Mouse (Mus musculus): ENCODE measurements at regions not wholly inside any gene's neighbourhood (a gene's known extent, or its start where the extent isn't known, plus 50 kb on each side); places are given as distances from the start of the nearest gene placed in this dataset.
A peak's percentile ranks its signal among the peaks of the same experiment; 100 is the strongest.

DNA sequence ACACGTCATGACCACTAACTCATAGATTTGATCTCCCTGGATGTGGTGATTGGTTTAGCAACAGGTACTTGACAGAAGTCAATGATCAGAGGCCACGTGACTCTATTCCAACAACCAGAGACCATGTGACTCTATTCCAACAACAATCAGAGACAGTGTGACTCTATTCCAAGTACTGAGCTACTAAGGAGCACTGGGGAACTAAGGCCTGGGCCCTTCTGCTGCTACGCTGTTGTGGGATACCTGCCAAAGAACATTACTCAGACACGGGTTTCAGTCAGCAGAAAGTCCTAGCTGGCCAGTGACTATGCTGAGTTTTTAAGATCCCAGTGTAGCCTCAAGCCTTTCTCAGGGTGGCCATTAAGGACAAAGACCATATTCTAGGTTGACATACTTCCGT is 66.3 kb upstream of the Smndc1 start:
- no peak overlapping the region for H3K9ac ChIP-seq (ENCODE audit: low read length)
- no peaks in the 10 kb centered on the region for H3K36me3 ChIP-seq (ENCODE audit: control insufficient read depth, insufficient read depth, low read length)
- H3K9me3 ChIP-seq (ENCODE audit: control insufficient read depth, low read length), result no peaks in the 10 kb centered on the region
- H3K27me3 ChIP-seq (ENCODE audit: control insufficient read depth, insufficient read depth, low read depth, low read length), result no peaks in the 10 kb centered on the region
- H3K27ac ChIP-seq (ENCODE audit: low read length), result no peak overlapping the region
- H3K4me3 ChIP-seq (ENCODE audit: low read length), result no peak overlapping the region
- ATAC-seq (ENCODE audit: low read depth), result no peak
- WGBS, result 72% methylated on average over 5 of the region's 5 CpGs
- H3K4me2 ChIP-seq (ENCODE audit: low read depth, low read length), result no peak overlapping the region
- peaks cover 22% of the 10 kb centered on the region for H3K4me1 ChIP-seq (replicated peaks; ENCODE audit: control insufficient read depth, insufficient read depth, low read length)

DNA sequence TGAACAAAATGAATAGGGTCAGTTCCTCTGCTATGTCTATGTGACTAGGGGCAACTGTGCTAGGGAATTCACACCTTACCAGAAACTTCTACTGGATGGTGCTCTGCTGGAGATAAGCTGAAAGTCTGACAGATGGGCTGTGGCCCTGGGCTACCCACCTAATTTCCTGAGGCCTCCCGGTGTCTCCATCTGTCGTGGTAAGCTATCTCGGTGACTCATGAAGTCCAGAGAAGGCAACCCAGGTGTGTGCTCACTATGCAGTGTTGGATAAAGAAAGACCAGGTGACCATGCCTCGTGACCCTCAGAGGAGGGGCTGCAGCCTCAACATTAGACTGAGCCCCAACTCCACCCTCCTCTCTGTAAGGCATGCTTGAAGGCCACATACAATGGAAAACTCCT is 64.2 kb upstream of the Smndc1 start:
- no peak for ATAC-seq (ENCODE audit: low read depth)
- Histone ChIP-seq H3K4me3 (ENCODE audit: low read length) (no peak overlapping the region), H3K4me2 (ENCODE audit: low read depth, low read length) (no peak overlapping the region), H3K4me1 (replicated peaks; ENCODE audit: control insufficient read depth, insufficient read depth, low read length) (peaks cover 27% of the 10 kb centered on the region), H3K27ac (ENCODE audit: low read length) (no peak overlapping the region), H3K27me3 (ENCODE audit: control insufficient read depth, insufficient read depth, low read depth, low read length) (no peaks in the 10 kb centered on the region), H3K36me3 (ENCODE audit: control insufficient read depth, insufficient read depth, low read length) (no peaks in the 10 kb centered on the region), H3K9me3 (ENCODE audit: control insufficient read depth, low read length) (no peaks in the 10 kb centered on the region), H3K9ac (ENCODE audit: low read length) (no peak overlapping the region)
- 85% methylated on average over 4 of the region's 4 CpGs for WGBS

DNA sequence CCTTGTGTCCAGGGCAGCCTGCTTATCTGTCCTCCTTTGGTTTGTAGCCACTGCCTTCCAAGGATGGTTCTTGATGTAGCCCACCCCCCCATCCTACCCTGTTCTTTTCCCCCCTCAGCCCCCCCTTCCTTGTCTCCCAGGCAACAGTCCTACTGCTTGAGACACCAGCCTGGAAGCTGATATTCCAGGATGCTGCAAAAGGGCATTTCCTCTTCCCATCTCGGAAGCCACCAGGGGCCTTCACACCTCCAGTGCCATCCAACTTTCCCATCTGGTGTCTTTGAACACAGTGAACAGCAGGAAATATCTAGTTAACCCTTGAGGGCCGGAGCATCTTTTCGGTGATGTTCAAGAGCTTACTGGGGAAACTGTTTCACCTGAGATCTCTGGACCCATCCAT is 63.7 kb upstream of the Smndc1 start:
- 66% methylated on average over 3 of the region's 3 CpGs for WGBS
- H3K9me3 ChIP-seq (ENCODE audit: control insufficient read depth, low read length), result no peaks in the 10 kb centered on the region
- no peaks in the 10 kb centered on the region for H3K27me3 ChIP-seq (ENCODE audit: control insufficient read depth, insufficient read depth, low read depth, low read length)
- no peaks in the 10 kb centered on the region for H3K36me3 ChIP-seq (ENCODE audit: control insufficient read depth, insufficient read depth, low read length)
- no peak overlapping the region for H3K9ac ChIP-seq (ENCODE audit: low read length)
- H3K4me1 ChIP-seq (replicated peaks; ENCODE audit: control insufficient read depth, insufficient read depth, low read length), result peaks cover 28% of the 10 kb centered on the region
- no peak overlapping the region for H3K27ac ChIP-seq (ENCODE audit: low read length)
- no peak overlapping the region for H3K4me2 ChIP-seq (ENCODE audit: low read depth, low read length)
- no peak overlapping the region for H3K4me3 ChIP-seq (ENCODE audit: low read length)
- ATAC-seq (ENCODE audit: low read depth), result no peak

DNA sequence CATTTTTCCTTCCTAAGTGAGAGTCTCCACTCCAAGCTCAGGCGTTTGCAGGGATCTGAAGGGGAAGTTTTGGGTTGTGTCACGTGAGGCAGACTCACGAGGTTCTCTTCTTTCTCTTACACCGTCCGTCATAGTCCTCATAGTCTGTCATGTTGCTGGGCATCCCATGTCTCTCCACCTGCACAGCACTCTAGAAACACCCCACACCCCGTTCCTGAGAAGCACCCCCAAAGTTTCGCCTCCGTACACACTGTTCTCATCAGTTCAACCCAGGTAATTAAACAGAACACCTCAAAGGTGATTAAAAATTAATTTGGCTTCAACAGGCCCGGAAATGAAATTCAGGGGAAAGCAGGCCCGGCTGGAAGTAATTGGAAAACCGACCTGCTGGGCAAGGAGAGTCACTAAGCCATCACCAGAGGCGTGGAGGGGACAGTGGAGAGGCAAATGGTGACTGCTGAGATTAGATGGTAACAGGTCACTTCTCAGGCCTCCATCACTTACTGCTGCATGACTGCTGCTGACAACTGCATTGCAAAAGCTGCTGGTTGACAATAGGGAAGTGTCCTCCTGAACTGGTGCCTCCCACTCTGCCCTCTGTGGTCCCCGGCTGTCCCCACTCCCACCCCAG is 63.1 kb upstream of the Smndc1 start:
- 73% methylated on average over 13 of the region's 13 CpGs for WGBS
- Histone ChIP-seq H3K9me3 (ENCODE audit: control insufficient read depth, low read length) (no peaks in the 10 kb centered on the region), H3K4me1 (replicated peaks; ENCODE audit: control insufficient read depth, insufficient read depth, low read length) (peaks cover 35% of the 10 kb centered on the region), H3K4me3 (ENCODE audit: low read length) (no peak overlapping the region), H3K9ac (ENCODE audit: low read length) (no peak overlapping the region), H3K36me3 (ENCODE audit: control insufficient read depth, insufficient read depth, low read length) (no peaks in the 10 kb centered on the region), H3K27me3 (ENCODE audit: control insufficient read depth, insufficient read depth, low read depth, low read length) (no peaks in the 10 kb centered on the region), H3K27ac (ENCODE audit: low read length) (no peak overlapping the region), H3K4me2 (ENCODE audit: low read depth, low read length) (no peak overlapping the region)
- no peak for ATAC-seq (ENCODE audit: low read depth)

DNA sequence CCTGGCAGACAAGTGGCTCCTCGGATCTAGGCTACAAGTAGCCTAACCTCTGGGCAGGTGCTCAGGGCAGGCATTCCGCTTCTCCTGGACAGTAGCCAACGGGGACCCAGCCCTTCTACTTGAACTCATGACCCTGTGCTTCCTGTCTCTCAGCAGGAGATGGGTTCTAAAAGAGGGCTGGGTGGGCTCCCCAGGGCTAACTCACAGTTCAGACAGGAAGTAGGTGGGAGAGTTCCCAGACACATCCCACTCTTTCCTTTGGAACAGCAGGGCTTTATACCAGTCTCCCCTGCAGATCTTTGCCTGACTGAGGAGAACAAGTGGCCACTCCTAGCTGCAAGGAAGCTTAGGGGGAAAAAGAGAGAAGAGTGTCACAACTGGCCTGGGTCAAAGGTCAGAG is 62.0 kb upstream of the Smndc1 start:
- ATAC-seq (ENCODE audit: low read depth), result no peak; the same call in 1 of the 2 replicates
- Histone ChIP-seq H3K4me2 (ENCODE audit: low read depth, low read length) (no peak overlapping the region), H3K9ac (ENCODE audit: low read length) (no peak overlapping the region), H3K4me1 (replicated peaks; ENCODE audit: control insufficient read depth, insufficient read depth, low read length) (peaks cover 45% of the 10 kb centered on the region), H3K9me3 (ENCODE audit: control insufficient read depth, low read length) (no peaks in the 10 kb centered on the region), H3K4me3 (ENCODE audit: low read length) (no peak overlapping the region), H3K27ac (ENCODE audit: low read length) (no peak overlapping the region), H3K36me3 (ENCODE audit: control insufficient read depth, insufficient read depth, low read length) (no peaks in the 10 kb centered on the region), H3K27me3 (ENCODE audit: control insufficient read depth, insufficient read depth, low read depth, low read length) (no peaks in the 10 kb centered on the region)
- 13% methylated on average over 3 of the region's 3 CpGs for WGBS

DNA sequence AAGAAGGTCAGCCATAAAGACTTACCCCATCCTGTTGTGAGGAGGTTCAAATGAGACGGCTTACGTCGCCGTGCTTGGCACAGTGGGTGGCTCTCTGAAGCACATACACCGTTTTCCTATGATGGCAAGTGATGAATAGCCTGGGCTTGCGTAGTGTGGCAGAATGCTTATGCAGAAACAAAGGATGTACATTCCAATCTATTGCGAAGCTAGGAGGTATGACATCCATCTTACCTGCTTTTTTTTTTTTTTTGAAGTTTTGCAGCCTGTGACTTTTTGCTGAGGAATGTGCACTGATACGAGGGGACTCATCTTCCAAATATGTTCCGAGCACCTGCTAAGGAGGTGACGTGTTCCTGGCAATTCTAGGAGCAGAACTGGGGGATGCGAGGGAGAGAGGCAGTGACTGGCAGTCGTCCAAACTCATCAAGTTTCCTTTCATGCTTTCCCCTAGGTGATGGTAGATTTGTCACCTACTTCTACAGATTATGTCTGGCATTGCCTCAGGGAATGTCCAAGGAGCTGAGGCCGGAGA is 61.1 kb upstream of the Smndc1 start:
- Histone ChIP-seq H3K9ac (ENCODE audit: low read length) (no peak overlapping the region), H3K36me3 (ENCODE audit: control insufficient read depth, insufficient read depth, low read length) (no peaks in the 10 kb centered on the region), H3K9me3 (ENCODE audit: control insufficient read depth, low read length) (no peaks in the 10 kb centered on the region), H3K27ac (ENCODE audit: low read length) (no peak overlapping the region), H3K4me3 (ENCODE audit: low read length) (no peak overlapping the region), H3K4me1 (replicated peaks; ENCODE audit: control insufficient read depth, insufficient read depth, low read length) (peaks cover 54% of the 10 kb centered on the region), H3K4me2 (ENCODE audit: low read depth, low read length) (no peak overlapping the region), H3K27me3 (ENCODE audit: control insufficient read depth, insufficient read depth, low read depth, low read length) (no peaks in the 10 kb centered on the region)
- ATAC-seq (ENCODE audit: low read depth), result 0 out of 2 replicates have a peak, but pooled peaks have one; percentile 13
- WGBS, result 33% methylated on average over 13 of the region's 13 CpGs

DNA sequence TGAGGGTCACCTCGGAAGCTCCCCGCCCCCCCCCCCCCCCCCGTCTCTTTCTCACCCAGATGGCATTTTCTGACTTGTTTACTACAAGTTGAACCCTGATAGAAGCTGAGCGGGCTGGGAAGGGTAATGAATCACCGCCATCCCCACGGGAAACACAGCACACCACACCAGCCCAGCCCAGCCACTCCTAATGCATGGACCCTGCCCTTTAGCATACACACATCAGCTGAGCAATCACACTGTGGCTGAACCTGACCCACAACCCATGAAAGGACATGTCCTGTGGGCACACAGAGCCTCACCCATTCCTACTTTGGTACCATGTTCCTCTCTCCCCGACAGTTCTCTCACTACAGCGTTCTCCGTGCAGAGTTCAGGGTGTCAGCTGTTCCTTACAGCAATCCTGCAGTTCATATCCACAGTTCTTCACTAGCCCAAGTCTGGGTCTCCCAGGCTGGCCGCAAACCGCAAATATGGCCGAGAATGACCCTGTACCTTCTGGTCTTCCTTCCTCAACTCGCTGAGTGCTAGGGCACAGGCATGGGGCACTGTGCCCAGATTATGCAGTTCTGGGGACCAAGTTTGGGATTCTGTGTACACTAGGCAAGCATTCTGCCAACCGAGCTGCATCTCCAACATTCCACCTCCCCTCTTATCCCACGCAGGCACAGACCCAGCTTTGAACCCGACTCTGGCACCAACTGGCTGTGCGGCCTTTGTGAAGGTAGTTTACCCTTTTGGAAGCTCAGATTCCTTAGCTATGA is 60.4 kb upstream of the Smndc1 start:
- peak overlapping the region; percentile 21; the same call in 1 of the 2 replicates for H3K27ac ChIP-seq (ENCODE audit: low read length)
- H3K9ac ChIP-seq (ENCODE audit: low read length), result no peak overlapping the region
- H3K4me3 ChIP-seq (ENCODE audit: low read length), result no peak overlapping the region
- H3K4me2 ChIP-seq (ENCODE audit: low read depth, low read length), result no peak overlapping the region
- peaks cover 59% of the 10 kb centered on the region for H3K4me1 ChIP-seq (replicated peaks; ENCODE audit: control insufficient read depth, insufficient read depth, low read length)
- H3K36me3 ChIP-seq (ENCODE audit: control insufficient read depth, insufficient read depth, low read length), result no peaks in the 10 kb centered on the region
- no peaks in the 10 kb centered on the region for H3K27me3 ChIP-seq (ENCODE audit: control insufficient read depth, insufficient read depth, low read depth, low read length)
- ATAC-seq (ENCODE audit: low read depth), result peak; percentile 24; the same call in 1 of the 2 replicates
- H3K9me3 ChIP-seq (ENCODE audit: control insufficient read depth, low read length), result no peaks in the 10 kb centered on the region
- 55% methylated on average over 15 of the region's 17 CpGs for WGBS

DNA sequence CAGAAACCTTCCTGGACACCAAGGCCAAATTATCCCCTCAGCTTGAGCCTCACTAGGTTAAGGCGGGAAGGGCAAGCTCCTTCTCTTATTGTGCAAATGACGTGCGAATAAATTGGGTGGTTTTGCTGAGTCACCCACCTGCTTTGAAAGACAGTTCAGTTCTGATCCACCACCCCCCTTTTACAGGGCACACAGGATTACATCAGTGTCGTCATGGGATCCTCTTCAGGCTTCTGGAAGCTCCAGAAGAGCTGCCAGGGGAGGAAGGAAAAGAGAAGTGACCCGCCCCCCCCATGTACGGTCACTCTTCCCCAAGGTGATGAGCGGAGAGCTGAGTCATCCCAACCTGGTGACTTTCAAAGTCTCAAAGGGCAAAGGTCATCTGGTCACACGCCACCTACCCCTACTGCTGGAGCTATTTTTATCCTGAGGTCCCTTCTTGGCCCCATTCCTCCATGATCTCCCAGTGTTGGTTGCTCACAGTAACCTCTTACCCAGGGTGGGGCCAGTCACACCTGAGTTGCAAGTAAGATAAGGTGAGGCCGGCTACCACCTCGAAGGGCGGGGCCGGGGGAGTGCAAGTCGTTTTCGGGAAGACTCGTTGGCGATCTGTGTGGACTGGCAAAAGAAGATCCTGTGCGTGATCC is 58.9 kb upstream of the Smndc1 start:
- no peak overlapping the region for H3K9ac ChIP-seq (ENCODE audit: low read length)
- WGBS, result 89% methylated on average over 17 of the region's 17 CpGs
- H3K4me1 ChIP-seq (replicated peaks; ENCODE audit: control insufficient read depth, insufficient read depth, low read length), result peaks cover 59% of the 10 kb centered on the region

DNA sequence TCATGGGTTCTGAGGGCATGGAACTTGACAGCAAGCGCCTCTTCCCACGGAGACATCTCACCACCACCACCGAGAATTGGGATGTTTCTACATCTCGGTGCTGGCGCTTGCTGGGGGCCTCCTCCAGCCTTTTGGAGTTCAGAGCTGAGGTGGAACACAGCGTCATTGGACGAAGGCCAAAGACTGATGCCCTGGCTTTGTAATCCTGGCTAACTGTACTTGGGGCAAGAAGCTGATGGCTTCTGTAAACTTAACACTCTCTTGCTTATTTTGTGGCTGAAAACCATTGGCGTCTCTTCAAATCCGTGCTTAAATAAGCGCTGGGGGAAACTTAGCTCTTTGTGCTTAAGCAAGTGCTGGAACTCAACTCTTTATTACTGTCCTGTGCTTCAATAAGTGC is 57.8 kb upstream of the Smndc1 start:
- Histone ChIP-seq H3K9ac (ENCODE audit: low read length) (no peak overlapping the region), H3K4me2 (ENCODE audit: low read depth, low read length) (no peak overlapping the region), H3K9me3 (ENCODE audit: control insufficient read depth, low read length) (no peaks in the 10 kb centered on the region), H3K4me3 (ENCODE audit: low read length) (no peak overlapping the region), H3K36me3 (ENCODE audit: control insufficient read depth, insufficient read depth, low read length) (no peaks in the 10 kb centered on the region), H3K4me1 (replicated peaks; ENCODE audit: control insufficient read depth, insufficient read depth, low read length) (peaks cover 55% of the 10 kb centered on the region), H3K27ac (ENCODE audit: low read length) (peak overlapping the region; percentile 44), H3K27me3 (ENCODE audit: control insufficient read depth, insufficient read depth, low read depth, low read length) (no peaks in the 10 kb centered on the region)
- WGBS, result 36% methylated on average over 10 of the region's 10 CpGs
- peak; percentile 46 for ATAC-seq (ENCODE audit: low read depth)

More for the DNA sequence above, 58.9 kb upstream of the Smndc1 start:
- H3K36me3 ChIP-seq (ENCODE audit: control insufficient read depth, insufficient read depth, low read length), result no peaks in the 10 kb centered on the region
- no peak overlapping the region for H3K4me2 ChIP-seq (ENCODE audit: low read depth, low read length)
- no peak for ATAC-seq (ENCODE audit: low read depth)
- H3K9me3 ChIP-seq (ENCODE audit: control insufficient read depth, low read length), result no peaks in the 10 kb centered on the region
- no peak overlapping the region for H3K27ac ChIP-seq (ENCODE audit: low read length)
- H3K27me3 ChIP-seq (ENCODE audit: control insufficient read depth, insufficient read depth, low read depth, low read length), result no peaks in the 10 kb centered on the region
- H3K4me3 ChIP-seq (ENCODE audit: low read length), result no peak overlapping the region

Measured in lung, embryonic 16.5 days (tissue).